Mouse (Mus musculus): ENCODE data around the gene Celsr2.

GRCm38 (mm10) chr3:108372691-108373090, 42.7 kb downstream of the Celsr2 start:
- TF ChIP-seq MAFK (IDR thresholded peaks at IDR 0.05; ENCODE audit: insufficient read depth, low read depth, low read length) (no peak), ZC3H11A (IDR thresholded peaks at IDR 0.05; ENCODE audit: borderline replicate concordance, low read depth, low read length) (no peak), HCFC1 (IDR thresholded peaks at IDR 0.05; ENCODE audit: borderline replicate concordance, insufficient read depth, low read length) (no peak), ZNF384 (IDR thresholded peaks at IDR 0.05; ENCODE audit: low read depth, low read length) (no peak), CHD2 (IDR thresholded peaks at IDR 0.05; ENCODE audit: low read depth, low read length) (no peak)
